Mouse (Mus musculus) thymus, adult 2 months (tissue): ENCODE measurements around the gene Tmem185a.

ENCODE experiments used
- CTCF ChIP-seq: fragments of 200-500 bp; IDR thresholded peaks from 2 replicates; pipeline ENCODE4 v1.5.1; 2012; ENCODE audit warnings: mild to moderate bottlenecking, control low read depth, low read length, moderate library complexity, borderline replicate concordance; ENCODE audit not compliant: control insufficient read depth, poor library complexity, insufficient read depth; ENCODE audit errors: extremely low read depth
- POLR2A ChIP-seq: fragments of 200-500 bp; IDR thresholded peaks from 2 replicates; pipeline ENCODE4 v1.6.1; 2012; ENCODE audit warnings: mild to moderate bottlenecking, low read length, control low read depth, moderate library complexity; ENCODE audit not compliant: control insufficient read depth, poor library complexity, insufficient read depth; ENCODE audit errors: extremely low read depth

DNA sequence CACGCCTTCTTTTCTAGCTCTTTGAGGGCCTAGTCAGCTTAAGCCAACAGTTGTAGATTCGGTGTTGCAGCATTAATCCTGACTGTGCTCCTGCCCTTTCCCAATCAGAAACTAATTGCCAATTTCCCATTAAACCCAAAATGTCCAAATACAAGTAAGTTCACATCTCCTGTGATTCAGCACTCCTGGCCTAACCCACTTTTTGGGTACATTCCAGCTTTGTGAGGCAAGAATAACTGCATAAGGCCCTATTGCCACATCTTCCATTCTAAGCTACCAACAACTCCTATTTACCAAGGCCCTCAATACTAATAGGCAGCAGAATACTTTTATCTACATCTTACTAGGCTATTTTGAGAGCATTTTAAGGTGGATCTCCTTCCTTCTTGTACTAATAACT lies 11.5 kb downstream of the Tmem185a start:
- no peak for TF ChIP-seq POLR2A
- no peak for TF ChIP-seq CTCF
